Mouse (Mus musculus) c-Kit-positive CD71-positive TER-119-negative erythroid progenitor cells, embryonic 14.5 days (primary cell): ENCODE measurements around the gene Gm5089.

Experiments used
- DNase-seq: peaks from one replicate; pipeline ENCODE4 v3.0.0-alpha.2; 2013; ENCODE audit warnings: low read depth

Gene Gm5089

GRCm38 (mm10) chr14:122450496-122451382 lies at the start of gene Gm5089:
Gm5089 (minus strand) TSS chr14:122451115.
- DNase-seq, result no peak

- DNase-seq, result no peak
Measured at GRCm38 (mm10) chr14:122492015-122492414, 41.1 kb upstream of the Gm5089 start.

- DNase-seq, result no peak
Measured at GRCm38 (mm10) chr14:122491521-122491920, 40.6 kb upstream of the Gm5089 start.

- no peak for DNase-seq
Measured at GRCm38 (mm10) chr14:122490441-122491328, 39.8 kb upstream of the Gm5089 start, which contains the start of gene Gm10837. Gm10837 (plus strand) TSS chr14:122490586.

DNA sequence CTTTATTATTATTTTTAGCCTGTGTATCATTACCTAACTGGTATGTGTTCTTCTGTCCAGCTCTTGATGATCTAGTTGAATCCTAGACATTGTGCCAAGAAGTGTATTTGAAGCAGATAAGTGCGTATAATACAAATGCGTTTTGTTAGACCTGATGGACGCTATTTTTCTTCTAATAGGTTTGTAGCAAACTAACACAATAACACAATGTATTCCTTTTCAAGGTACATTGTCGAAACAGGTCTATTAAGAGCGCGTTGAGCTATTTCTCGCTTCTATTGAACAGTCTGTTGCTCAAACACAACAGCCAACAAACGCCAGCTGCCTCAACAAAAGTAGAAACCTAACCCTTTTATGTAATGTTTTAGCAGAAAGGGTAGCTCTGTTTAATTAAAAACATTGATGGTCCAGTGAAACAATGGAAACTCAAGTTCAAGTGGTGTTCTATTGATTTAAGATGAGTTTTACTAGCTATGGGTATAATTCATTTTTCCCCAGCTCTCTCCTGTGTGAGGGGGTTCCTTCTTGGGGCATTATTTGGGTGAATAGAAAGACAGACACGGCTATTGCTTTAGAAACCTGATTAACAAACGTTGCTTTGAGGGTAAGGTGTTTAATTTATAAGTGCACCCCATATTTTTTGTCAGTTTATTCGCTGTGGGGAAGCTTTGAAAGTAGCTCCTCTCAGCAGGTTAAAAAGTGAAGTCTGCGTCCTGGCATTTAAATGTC lies 38.9 kb upstream of the Gm5089 start:
- DNase-seq, result no peak

DNA sequence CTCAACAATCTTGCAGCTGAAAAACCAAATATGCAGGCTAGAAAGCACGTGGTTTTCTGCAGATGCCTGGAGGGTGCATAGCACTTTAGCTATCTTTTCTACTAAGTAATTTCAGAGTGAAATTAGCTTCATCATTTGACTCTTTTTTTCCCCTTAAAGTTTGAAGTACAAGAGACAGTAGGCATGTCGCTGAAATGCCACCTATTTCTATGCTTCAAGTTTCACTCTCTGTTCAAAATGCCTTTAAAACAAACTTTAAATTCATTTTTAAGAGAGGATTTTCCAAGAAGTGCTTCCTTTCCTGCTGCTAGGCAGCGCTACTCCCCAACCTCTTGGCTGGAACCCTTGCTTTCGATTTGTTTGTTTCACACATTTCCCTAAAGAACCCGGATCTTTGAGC lies 38.1 kb upstream of the Gm5089 start:
- DNase-seq, result no peak

DNA sequence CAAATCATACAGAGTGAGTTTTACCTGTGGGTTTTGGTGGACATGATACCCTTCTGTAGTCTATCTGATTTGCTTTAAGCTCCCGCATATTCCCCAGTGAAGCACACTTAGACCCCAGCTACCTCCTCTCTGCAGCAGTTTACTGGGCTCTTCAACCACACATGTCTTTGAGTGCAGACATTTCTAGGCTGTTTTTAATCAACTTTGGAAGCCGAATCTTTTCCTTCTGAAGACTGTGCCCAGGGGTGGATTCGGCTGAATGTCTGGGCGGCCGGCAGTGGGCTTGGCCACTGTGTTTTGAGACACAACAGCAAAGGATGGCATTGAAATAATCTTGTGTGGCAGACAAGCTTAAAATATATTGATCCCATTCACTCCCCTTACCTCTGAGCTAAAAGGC lies 36.5 kb upstream of the Gm5089 start:
- no peak for DNase-seq

GRCm38 (mm10) chr14:122486611-122487010 lies 35.7 kb upstream of the Gm5089 start:
- no peak for DNase-seq

- DNase-seq, result no peak
Measured at GRCm38 (mm10) chr14:122485635-122486181, 34.8 kb upstream of the Gm5089 start.

DNA sequence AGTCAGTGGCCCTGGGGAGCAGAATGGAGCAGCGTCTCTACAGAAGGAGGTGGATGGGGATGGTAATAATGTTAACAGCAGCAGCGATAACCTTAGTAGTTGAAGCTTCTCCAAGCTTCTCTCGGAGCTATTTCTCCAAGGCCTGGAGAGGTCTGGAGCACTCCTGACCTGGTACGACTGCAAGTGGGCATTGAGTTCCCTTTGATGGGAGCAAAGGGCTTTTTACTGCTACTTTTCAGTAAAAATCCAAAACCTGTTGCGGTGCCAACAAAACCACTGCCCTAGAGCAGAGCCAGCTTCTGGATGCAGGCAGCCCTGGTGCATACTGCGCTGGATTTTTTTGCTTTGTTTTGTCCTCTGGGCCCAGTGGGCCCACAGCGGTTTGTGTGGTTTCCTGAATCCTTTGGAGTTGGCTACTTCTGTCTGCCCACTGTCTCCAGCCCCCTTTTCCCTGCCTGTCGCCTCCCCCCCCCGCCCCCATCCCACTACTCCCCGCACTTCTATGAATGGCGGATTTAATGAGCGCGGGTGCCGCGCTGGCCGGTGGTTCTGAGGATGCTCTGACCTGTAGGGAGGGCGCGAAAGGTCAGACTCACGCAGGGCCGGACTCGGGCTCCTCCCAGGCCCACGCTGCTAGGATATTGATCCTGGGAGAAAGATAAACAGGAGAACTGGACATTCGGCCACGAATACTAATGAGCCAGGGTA lies 34.1 kb upstream of the Gm5089 start:
- DNase-seq, result no peak

DNA sequence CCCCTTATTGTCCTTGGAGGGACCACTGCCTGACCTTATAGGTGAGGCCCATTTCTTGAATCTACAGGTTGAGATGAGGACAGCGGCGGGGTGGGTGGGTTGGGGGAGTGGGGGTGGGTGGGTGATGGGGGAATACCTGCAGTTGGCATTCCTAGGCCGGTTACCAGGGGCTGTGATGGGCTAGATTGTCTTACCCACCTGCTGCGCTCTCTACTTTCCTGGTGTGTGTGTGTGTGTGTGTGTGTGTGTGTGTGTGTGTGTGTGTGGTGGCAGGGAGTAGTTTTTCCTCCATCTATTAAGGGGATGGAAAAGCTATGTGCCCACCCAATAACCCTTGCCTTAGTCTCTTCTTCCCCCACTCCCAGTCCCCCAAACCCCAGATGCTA lies 33.5 kb upstream of the Gm5089 start:
- DNase-seq, result no peak

GRCm38 (mm10) chr14:122483556-122484421 lies 32.9 kb upstream of the Gm5089 start:
- no peak for DNase-seq

GRCm38 (mm10) chr14:122483024-122483385 lies 32.1 kb upstream of the Gm5089 start:
- no peak for DNase-seq

DNA sequence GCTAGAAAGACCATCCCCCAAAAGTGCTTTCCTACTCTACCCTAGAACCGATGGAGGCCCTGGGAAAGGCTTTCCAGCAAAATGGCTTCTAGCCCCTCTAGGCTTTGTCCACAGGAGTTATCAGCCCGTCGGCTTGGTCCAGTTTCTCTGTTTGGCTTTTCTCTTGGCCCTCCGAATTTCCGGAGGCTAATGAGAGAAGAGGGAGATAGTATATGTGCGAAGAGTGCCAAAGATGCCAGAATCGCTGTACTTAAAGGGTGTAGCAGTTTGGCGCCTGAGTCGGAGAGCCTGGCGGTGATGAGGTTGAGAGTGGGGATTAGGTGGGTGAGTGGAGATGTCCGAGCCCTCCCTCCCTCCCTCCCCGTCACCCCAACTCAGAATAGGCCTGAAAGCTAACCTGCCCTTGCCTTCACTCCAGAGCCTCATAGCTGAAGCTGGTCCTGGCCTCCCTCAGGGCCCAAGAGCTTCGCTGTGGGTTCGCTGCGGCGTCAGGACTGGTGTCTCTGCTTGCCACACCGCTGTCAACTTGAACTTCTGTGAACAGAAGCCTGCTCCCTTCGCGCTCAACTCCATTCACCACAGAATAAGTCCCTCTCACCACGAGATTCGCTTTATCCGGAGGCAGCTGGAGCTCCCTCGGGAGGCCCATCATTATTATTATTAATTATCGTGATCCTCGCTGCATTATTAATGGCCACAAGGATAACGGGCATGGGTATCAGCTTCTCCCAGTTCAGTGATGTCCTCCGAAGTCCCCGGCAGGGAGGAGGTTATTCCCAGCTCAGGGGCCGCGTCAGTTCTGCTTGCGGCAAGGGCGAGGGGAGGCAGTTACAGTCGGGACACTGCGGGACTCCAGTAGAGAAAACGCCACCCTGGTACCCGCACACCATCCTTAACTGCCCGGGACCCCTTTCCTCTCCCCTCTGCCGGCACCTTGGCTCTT lies 31.4 kb upstream of the Gm5089 start:
- no peak for DNase-seq

GRCm38 (mm10) chr14:122481181-122481580 lies 30.3 kb upstream of the Gm5089 start:
- DNase-seq, result no peak

DNA sequence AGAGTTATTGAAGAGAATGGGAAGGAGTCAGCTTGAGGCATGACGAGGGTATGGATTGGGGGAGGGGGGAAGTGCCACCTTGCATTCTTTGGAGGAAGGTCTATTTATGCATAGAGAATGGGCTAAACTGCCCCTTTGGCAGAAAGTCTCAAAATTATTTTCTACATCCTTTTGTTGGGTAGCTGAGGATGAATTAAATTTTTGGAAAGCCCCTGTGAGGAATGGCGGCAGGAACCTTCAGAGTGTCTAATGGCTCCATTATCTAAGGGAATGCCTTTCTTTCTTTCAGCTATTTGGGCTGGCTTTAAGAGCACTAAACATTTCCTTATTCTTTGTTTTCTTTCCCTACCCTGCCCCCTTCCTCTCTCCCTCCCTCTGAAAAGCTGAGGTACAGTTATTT lies 29.4 kb upstream of the Gm5089 start:
- DNase-seq, result no peak

- no peak for DNase-seq
Measured at GRCm38 (mm10) chr14:122479461-122480109, 28.7 kb upstream of the Gm5089 start.

DNA sequence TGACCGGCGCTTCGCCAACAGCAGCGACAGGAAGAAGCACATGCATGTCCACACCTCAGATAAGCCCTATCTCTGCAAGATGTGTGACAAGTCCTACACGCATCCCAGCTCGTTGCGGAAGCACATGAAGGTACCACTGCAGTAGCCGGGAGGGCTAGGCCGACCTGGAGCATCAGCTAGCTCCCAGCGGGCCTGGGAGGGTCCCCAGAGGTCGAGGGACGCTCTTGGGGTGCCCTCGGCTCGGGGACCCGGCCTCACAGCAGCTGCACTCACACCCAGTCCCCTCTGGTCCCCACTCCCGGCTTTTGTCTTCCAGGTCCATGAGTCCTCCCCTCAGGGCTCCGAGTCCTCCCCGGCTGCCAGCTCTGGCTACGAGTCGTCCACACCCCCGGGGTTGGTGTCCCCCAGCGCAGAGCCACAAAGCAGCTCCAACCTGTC lies 27.7 kb upstream of the Gm5089 start:
- DNase-seq, result no peak
